Mouse (Mus musculus) adrenal gland, adult (tissue): ENCODE measurements around the gene Rec8.

Experiments used
- DNase-seq, 2 experiments: peaks; one replicate each; pipeline ENCODE4 v3.0.0; 2022 to 2023; ENCODE audit warnings: low spot score in 1 of 2; ENCODE audit not compliant: inconsistent age in 2 of 2

The Rec8 gene

DNA sequence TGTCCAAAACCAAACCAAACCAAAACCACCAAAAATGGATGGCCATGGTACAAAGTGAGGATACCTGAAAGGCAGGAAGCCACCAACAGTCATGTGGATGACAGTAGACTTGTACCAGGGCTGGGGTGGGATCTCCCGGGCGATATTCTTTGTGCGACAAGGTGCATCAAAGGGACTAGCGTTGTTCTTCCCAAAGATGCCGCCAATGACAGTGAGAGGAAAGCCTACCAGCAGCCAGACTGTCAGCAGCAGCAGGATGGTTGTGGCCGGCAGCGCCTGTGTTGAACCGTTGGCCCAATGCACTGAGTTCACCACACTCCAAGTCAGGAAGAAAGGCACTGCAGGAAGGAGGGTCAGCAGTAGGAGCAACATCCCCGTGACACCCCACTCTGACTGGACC is 20.0 kb downstream of the Rec8 start, which contains the start of gene Gm49378:
Gm49378 (minus strand) TSS at position 101 of the 400 bp plus-strand sequence.
- no peak for DNase-seq

DNA sequence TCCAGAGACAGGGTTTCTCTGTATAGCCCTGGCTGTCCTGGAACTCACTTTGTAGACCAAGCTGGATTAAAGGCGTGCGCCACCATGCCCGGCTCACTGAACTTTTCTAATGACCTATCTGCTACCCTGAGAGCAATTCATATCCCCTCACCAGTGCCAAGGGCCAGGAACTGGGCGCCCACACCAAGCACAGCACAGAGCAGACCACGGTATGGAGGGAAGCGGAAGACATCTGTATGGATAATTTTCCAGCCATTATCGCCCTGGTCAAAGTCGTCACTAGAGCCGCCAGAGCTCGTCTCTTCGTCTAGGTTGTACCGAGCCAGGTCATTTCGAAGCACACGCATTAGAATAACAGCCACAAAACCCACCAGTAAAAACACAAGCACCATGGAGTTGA is 23.0 kb downstream of the Rec8 start:
- no peak for DNase-seq

DNA sequence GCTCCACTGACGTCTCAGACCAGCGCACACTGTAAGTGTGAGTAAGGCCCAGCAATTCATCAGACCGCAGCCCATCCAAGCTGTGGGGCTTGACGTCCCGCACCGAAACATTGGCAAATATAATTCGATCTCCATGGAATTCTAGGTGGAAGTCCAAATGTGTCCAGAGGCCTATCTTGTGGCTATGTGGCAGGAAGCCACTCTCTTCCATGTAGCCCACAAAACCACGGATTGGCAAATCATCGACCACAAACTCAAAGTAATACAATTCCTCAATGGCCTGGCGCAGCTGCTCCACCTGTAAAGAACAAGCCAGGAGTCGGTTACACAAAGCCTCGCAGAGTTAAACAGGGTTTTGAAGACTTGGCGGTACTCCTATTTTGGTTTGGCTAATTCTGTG is 23.5 kb downstream of the Rec8 start:
- no peak for DNase-seq

DNA sequence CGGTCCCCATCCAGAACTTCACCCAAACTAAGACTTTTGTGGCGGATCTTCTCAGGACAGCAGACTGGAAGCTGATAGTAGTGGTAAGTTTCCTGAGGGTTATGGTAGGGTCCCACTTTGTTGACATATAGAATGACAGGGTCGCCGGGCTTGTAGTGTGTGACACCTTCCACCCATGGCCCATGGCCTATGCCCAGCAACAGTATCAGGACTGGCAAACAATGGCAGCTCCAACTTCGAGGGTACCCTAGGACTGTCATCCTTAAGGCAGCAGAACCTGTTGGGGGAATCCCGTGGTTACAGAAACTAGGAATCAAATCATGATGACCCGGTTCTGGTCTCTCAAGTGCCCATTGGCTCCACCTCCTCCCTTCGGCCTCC is 24.8 kb downstream of the Rec8 start:
- DNase-seq, result no peak

DNA sequence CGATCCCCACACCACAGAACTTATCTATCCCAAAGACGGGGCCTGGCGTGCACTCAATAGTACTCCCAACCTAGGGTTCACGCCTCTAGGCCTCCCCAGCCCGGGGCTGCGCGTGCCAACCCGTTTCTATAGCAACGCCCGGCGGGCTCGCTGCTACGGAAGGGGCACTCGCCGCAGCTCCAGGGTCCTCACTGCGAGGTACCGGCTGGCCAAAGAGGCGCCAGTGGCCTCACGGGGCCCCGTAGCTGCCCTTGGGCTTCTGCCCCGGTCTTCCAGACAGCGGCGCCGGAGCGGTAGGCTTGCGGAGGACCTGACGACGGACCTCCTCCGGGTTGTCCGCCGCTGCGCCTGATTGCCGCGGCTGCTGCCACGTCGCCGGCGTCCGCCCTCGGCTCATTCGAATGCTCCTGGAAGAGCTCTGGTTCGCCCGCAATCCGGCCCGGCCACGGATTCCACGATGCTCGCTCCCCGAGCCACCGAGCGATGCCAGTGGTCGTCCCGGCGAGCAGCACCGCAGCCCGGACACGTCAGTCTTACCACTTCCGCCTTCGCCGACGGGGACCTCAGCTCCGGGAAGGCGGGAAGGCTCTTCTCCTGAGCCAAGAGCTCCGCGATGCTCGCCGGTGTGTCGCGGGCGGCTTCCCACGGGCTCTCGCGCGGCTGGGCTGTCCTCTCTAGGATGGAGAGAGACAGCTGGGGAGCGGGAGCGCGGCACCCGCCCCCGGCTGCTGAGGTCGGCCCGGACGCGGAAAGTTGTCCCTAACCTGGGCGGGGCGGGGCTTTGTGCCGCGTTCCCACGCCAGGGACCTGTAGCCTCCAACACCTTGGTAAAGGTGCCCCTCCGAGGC is 25.4 kb downstream of the Rec8 start, which contains the start of gene Tm9sf1:
Tm9sf1 (minus strand) TSS at position 747 of the 848 bp plus-strand sequence.
- DNase-seq, result peak; percentile 92 to 98

DNA sequence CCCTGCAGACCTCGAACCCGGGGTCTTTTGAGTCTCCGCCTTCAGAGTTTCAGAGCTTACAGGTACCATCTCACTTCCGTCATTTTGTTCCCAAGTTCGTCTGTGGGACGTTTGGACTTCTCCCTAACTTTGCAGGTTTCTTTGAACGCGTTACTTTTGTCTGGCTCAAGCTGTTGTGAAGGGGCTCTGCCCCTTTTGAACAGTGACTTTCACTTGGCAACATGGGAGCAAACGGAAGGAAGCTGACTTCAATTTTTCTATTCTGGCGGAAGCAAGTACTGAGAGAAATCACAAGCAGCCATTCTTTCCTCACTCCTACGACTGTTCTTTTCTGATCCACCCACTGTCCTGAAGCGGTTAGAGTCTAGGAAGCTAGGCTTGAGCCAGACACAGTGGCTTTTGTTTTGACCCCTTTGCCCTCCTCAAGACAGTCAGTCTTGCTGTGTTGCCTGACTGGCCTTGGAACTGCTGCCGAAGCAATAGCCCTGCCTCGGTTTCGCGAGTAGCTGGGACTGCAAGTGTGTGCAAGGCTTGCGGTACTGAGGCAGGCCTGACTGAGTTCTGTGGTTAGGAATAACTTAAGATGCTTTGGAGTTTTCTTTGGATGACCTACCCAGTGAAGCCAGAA is 26.5 kb downstream of the Rec8 start:
- peak in 1 of 2 experiments; percentile 69 for DNase-seq

DNA sequence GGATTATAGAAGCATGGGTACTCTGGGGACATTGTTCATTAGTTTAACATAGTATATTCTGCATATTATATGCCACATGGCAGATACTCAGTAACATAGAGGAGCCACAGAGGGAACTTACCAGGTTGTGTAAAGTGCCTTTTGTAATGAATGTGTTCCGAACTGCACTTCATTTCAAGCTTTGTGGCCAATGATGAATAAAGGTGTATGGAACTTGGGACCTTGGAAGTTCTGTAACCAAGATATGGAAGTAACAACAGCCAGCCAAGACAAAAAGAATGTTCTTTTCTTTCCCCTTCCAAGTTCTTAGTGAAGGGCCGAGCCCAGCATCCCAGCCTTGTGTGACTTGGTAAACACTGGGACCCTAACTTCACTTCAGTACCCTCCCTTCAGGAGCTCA is 32.0 kb downstream of the Rec8 start, which contains the start of gene Tssk4:
Tssk4 (plus strand) TSS at position 301 of the 400 bp plus-strand sequence.
- DNase-seq, result no peak

DNA sequence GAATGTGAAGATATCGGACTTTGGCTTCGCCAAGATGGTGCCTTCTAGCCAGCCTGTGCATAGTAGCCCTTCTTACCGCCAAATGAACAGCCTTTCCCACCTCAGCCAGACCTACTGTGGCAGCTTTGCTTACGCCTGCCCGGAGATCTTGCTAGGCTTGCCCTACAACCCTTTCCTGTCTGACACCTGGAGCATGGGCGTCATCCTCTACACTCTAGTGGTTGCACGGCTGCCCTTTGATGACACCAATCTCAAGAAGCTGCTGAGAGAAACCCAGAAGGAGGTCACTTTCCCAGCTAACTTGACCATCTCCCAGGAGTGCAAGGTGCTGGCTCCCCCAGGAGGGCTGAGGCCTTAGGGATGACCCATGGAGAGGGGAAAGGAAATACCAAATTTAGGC is 33.7 kb downstream of the Rec8 start:
- no peak for DNase-seq

DNA sequence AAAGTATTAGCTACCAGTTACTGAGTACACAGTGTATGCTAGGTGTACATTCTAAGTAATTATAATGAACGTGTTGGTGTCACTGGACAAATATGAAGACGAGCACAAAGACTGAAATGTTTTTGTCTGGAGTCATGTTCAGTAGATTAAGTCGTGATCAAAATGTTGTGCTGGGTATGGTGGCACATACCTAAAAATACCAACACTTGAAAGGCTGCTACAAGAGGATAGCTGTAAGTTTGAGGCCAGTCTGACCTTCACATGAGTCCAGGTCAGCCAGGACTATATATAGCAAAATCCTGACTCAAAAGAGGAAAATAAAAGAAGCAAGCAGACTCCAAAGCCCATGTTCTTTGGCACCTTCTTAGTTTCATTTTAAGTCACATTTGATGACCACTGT is 39.1 kb downstream of the Rec8 start:
- no peak for DNase-seq

DNA sequence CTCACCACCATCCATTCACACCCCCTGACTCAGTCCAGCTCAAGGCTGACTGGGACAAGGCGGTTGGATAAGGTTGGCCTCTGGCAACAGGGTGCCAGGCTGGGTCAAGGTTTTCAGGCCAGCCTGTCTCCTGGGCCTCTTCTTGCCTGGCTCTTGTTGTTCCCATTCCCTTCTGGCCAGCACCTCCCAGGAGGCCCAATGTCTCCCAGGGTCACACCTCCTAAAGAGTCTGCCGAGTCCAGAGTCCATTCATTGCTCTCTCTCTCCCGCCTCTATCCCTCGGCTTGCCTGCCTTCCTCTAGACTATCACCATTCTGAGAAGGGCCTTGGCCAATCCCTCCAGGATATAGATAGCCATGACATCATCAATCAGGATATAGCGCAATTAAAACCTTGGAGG is 40.2 kb downstream of the Rec8 start:
- DNase-seq, result peak; percentile 83 to 90

DNA sequence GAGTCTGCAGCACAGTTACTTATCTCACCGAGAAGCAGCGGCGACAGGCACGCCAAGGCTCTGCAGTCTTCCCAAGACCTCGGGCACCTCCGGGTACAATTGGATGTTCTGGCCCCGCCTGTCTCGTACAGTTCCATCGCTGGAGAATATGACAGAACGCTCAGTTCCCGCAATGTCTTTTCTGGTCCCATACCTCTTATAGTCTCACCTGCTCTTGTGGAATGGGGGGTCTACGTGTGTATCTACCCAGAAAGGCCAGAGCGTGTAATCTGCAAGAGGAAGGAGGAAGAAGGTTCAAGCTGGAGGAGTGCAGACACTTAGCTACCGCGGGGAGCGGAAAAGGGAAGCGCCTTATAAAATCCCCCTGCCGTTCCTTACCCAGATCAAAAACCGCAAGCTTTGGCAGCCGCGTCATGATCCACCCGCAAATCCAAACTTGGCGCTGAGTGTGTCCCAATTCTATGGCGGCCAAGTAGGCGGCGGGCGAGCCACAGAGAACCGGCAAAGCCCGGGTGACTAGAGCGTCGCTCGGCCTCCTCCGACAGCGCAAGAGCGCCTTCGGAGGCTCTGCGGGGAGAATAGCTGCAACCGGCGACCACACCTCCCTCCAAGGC is 42.2 kb downstream of the Rec8 start, which contains the start of gene Mdp1:
Mdp1 (minus strand) TSS at position 549 of the 614 bp plus-strand sequence.
- peak; percentile 85 to 92 for DNase-seq

DNA sequence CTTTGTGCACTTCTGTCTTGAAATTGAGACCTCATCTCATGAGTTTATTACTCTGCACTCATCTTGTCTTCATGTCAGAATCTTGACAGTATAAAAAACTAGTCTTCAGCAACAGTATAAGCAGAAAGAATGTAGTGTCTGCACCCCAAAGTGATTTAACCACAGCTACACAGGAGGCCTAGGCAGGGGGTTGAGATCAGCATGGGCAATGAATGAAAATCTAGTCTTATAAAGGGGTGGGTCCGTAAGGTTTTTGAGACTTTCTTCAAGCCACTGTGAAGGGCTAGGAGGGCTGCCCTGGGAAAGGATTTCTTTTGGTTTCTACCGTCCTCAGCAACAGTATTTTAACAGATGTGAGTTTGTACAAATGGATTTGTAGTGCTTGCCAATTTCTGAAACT is 42.8 kb downstream of the Rec8 start:
- no peak for DNase-seq

DNA sequence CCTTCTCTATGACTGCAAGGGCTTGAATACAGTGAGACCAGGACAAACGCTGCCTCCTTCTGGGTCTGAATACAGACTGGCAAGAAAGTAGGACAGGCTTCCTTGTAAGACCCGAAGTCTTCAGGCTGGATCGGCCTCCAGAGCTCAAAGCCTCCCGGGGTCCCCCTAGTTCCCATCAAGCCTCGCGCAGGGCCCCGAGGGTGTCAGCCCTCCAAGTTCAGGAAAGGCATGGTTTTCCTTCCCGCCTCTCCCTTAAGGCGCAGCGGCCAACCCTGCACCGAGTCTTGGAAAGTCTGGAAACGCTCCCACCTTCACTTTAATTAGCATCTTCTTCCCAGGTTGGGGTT is 53.6 kb downstream of the Rec8 start:
- no peak for DNase-seq

DNA sequence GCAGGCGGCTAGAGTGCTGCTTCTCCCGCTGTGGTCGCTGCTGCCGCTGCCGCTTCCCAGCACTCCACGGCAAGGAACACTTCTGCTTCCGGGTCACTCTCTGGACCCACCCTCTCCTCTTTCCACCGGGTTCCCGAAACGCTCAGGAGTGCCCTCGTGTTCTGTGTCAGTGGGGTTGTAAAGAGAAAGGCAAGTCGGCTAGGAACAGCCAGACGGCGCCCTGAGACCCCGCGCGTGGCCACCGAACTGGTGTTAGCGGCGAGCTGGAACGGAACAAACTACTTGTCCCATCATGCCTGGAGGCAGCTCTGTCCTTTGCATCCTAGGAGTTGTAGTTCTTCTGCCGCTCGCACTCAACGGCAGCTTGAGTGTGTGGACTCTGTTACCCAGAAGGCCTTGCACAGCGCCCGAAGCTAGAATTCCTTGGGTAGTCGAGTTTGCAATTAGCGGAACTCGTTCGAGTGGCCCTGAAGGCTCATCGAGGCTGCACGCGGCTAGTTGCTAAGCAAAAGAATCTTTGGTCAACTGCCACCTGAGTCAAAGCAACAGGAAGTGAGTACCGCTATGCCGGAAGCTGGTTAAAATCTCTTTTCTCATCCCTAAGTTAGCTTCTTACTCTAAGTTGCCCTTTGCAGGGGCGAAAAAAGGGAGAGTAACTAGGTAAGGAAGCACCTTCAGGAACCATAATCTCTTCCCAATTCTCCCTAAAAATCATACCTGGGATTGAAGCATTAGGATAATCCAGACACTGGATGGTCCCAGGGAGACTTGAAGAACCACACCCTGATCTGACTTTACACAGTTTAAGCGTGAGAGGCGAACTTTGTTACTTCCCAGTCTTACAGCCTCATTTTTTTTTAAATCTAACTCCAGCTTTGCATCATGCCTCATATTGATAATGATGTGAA is 54.2 kb downstream of the Rec8 start, which contains the start of the genes Gmpr2 and Nedd8:
Gmpr2 (plus strand) TSS at position 109 of the 908 bp plus-strand sequence.
Nedd8 (minus strand) TSS at position 292 of the 908 bp plus-strand sequence.
- DNase-seq, result peak; percentile 93 to 99

DNA sequence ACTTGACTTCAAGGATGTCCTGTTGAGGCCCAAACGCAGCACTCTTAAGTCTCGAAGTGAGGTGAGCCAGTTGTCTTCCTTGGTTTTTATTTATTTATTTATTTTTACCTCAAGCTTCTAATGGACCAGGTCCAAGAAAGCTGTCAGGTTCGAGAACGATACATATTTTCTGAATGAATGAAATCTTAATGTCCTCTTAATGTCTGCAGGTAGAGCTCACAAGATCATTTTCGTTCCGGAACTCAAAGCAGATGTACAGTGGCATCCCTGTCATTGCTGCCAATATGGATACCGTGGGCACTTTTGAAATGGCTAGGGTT is 54.9 kb downstream of the Rec8 start:
- DNase-seq, result no peak
